Mouse (Mus musculus): ENCODE measurements around the gene Zfp568.

DNA sequence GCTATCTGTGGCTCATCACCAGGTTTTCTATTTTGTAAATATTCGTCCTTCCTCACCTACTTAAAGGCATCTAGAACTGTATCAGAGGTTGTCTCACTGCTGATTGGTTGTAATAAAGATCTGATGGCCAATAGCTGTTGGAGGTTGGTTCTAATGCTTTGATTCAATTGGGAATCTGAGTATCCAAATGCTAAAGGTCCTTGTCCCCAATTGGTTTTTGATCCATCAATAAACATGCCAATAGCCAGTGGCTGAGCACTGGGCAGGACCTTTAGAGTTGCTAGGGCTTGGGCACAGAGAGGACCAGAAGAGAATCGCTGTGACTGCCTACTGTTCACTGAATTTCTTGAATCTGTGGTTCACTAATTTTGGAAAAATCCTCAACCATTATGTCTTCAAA lies 40.0 kb upstream of the Zfp568 start:
- TF ChIP-seq CTCF (IDR thresholded peaks at IDR 0.05; ENCODE audit: low read depth) (no peak), EP300 (optimal IDR thresholded peaks at IDR 0.05) (no peak)
